Mouse (Mus musculus): Measurements from ENCODE around the gene Aldh1a1.

DNA sequence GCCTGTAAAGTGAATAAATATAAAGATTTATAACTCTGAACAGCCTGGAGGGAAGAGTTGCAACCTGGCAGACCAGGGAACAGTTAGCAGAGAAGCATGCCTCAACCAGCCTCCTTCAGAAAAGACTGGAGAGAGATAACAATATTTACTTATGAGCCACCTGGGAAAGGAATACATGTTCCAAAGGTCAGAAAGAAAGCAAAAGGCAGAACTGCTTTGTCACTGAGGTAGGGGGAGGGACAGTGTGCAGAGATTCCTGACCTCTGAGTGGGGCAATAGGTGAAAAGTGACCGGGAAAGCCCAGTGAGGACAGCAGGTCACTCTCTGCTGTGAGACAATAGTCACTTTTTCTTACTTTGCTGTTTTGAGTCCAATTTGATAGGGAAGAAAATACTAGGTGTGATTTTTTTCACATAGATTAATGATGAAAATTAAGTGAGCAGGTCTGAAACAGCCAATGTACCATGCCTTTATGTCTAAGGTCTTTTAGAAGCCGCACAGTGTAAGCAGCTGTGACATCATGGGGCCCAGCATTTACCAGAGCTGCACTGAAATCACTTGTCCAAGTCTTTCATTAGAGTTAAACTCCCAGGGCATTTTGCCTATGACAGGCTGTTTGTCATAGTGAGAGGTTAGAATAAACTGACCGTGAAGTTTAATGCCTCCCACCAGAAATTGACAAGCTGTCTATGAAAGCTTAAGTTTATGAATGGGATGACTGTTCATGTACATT is 161.8 kb downstream of the Aldh1a1 start:
- TF ChIP-seq CTCF (IDR thresholded peaks at IDR 0.05; ENCODE audit: control insufficient read depth, insufficient read depth, low read length) (no peak), POLR2A (IDR thresholded peaks at IDR 0.05; ENCODE audit: borderline replicate concordance, control insufficient read depth, low read depth, low read length) (no peak)
